Mouse (Mus musculus) midbrain, embryonic 10.5 days (tissue): Measurements from ENCODE around the gene Bdkrb1. TPM values are rescaled to one million over a fixed set of nuclear protein-coding genes. Genes with fewer than 3 reads are reported as not detected.

Experiments used
- polyA plus RNA-seq: library from polyadenylated mRNA; unstranded; fragments of >200 nt; fragmentation: Nextera tagmentation; extraction: Ambion mirVana; gene quantifications from 2 replicates; pipeline ENCODE4 v1.2.1, GENCODE M21; 2016

The Bdkrb1 gene
- polyA plus RNA-seq, 1 experiment from 2014 or later = not detected

Other genes starting within 250 kb of the Bdkrb1 start
- gene D430019H16Rik, start 149.2 kb upstream of the Bdkrb1 start, polyA plus RNA-seq = 2.2 and 3.4 TPM in 2 replicates
- gene Bdkrb2, start 39.9 kb upstream of the Bdkrb1 start, polyA plus RNA-seq = 0.46 and 0.72 TPM in 2 replicates
- gene Gskip, start 81.7 kb downstream of the Bdkrb1 start, polyA plus RNA-seq = 38.1 and 42.0 TPM in 2 replicates
- gene Atg2b, start 82.1 kb downstream of the Bdkrb1 start, polyA plus RNA-seq = 8.8 and 11.5 TPM in 2 replicates
- 0.11 and 0.16 TPM in 2 replicates for gene Ak7, start 102.9 kb downstream of the Bdkrb1 start, polyA plus RNA-seq
- 296 and 299 TPM in 2 replicates for gene Papola, start 181.6 kb downstream of the Bdkrb1 start, polyA plus RNA-seq